Mouse (Mus musculus) hindbrain, embryonic 11.5 days (tissue): ENCODE measurements around the gene Rad54l2. TPM values are rescaled to one million over a fixed set of nuclear protein-coding genes. Genes with fewer than 3 reads are reported as not detected.

Source experiments
- ATAC-seq: fragments of 200-750 bp; cut with Nextera tagmentation; 2 replicates; pipeline ENCODE4 v1.8.0; 2017; ENCODE audit warnings: mild to moderate bottlenecking, moderate TSS enrichment, moderate library complexity; ENCODE audit not compliant: low FRiP score
- DNase-seq: peaks from one replicate; pipeline ENCODE4 v3.0.0-alpha.2; 2015; ENCODE audit warnings: low spot score
- H3K27ac ChIP-seq: fragments of 300-500 bp; sonication (generic); 2 replicates; pipeline ENCODE4 v1.5.1; 2014; ENCODE audit warnings: mild to moderate bottlenecking, low read depth, low read length
- H3K27me3 ChIP-seq: fragments of 300-500 bp; sonication (generic); 2 replicates; pipeline ENCODE4 v1.6.1; 2014; ENCODE audit warnings: mild to moderate bottlenecking, low read length, moderate library complexity, mixed read lengths; ENCODE audit not compliant: control insufficient read depth, insufficient read depth
- H3K36me3 ChIP-seq: fragments of 300-500 bp; sonication (generic); 2 replicates; pipeline ENCODE4 v1.6.1; 2014; ENCODE audit warnings: mild to moderate bottlenecking, low read length, moderate library complexity, mixed read lengths; ENCODE audit not compliant: control insufficient read depth, insufficient read depth
- H3K4me1 ChIP-seq: fragments of 300-500 bp; sonication (generic); replicated peaks from 2 replicates; pipeline ENCODE4 v1.6.1; 2014; ENCODE audit warnings: low read length, mixed read lengths; ENCODE audit not compliant: control insufficient read depth, insufficient read depth
- H3K4me2 ChIP-seq: fragments of 300-500 bp; sonication (generic); replicated peaks from 2 replicates; pipeline ENCODE4 v1.6.1; 2014; ENCODE audit warnings: mild to moderate bottlenecking, low read depth, low read length
- H3K4me3 ChIP-seq: fragments of 300-500 bp; sonication (generic); 2 replicates; pipeline ENCODE4 v1.5.1; 2014; ENCODE audit warnings: low read depth, low read length
- H3K9ac ChIP-seq: fragments of 300-500 bp; sonication (generic); 2 replicates; pipeline ENCODE4 v1.6.1; 2014; ENCODE audit warnings: low read depth, low read length
- H3K9me3 ChIP-seq: fragments of 300-500 bp; sonication (generic); 2 replicates; pipeline ENCODE4 v1.6.1; 2016; ENCODE audit warnings: low read length; ENCODE audit not compliant: control insufficient read depth
- WGBS: fragments of 180-500 bp; shearing (Covaris S2); extraction: QIAGEN DNeasy Blood & Tissue Kit; methylation state at CpG from one replicate; pipeline ENCODE4 v1.1.7; 2014; 5-methylcytosine and 5-hydroxymethylcytosine counted together
- polyA plus RNA-seq: library from polyadenylated mRNA; unstranded; fragments of >200 nt; fragmentation: Nextera tagmentation; extraction: Ambion mirVana; gene quantifications from 2 replicates; pipeline ENCODE4 v1.2.1, GENCODE M21; 2014

The Rad54l2 gene
- polyA plus RNA-seq, 1 experiment from 2014 or later = 8.8 TPM

DNA sequence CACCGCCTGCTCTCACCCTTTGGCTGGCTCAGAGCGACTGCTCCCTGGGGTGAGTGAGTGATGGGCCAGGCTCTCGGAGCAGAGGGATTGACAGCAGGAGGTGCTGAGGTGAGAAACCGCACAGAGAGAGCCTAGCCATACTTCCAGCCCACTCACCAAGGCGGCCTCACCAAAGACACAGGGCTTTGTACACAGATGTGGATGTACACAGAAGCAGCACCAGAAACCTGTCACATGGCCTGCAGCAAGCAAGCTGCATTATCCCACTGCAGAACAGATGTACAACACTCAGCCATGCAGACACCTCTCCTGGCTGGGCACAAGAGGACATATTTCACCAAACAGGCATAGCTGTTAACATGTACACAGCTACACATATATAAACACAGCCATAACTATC lies 131.4 kb downstream of the Rad54l2 start:
- Histone ChIP-seq H3K27me3 (no peaks in the 10 kb centered on the region; the same call in 1 of the 2 replicates), H3K27ac (0 out of 2 replicates have a peak overlapping the region, but pooled peaks have one; percentile 65), H3K9ac (no peak overlapping the region), H3K4me3 (no peak overlapping the region), H3K9me3 (no peaks in the 10 kb centered on the region), H3K4me2 (no peak overlapping the region), H3K36me3 (no peaks in the 10 kb centered on the region), H3K4me1 (peaks cover 11% of the 10 kb centered on the region)
- ATAC-seq = no peak
- 35% methylated on average over 5 of the region's 5 CpGs for WGBS
- peak; percentile 9 for DNase-seq

- H3K27me3 ChIP-seq = no peaks in the 10 kb centered on the region; the same call in 1 of the 2 replicates
- peaks cover 11% of the 10 kb centered on the region for H3K4me1 ChIP-seq
- no peak overlapping the region for H3K4me3 ChIP-seq
- H3K9ac ChIP-seq = no peak overlapping the region
- no peak overlapping the region for H3K4me2 ChIP-seq
- DNase-seq (no peak), ATAC-seq (no peak; the same call in 1 of the 2 replicates)
- H3K36me3 ChIP-seq = no peaks in the 10 kb centered on the region
- WGBS = 38% methylated on average over 5 of the region's 5 CpGs
- no peaks in the 10 kb centered on the region for H3K9me3 ChIP-seq
- H3K27ac ChIP-seq = peak overlapping the region; percentile 65
Measured at GRCm38 (mm10) chr9:106656820-106657219, 132.2 kb downstream of the Rad54l2 start.

DNA sequence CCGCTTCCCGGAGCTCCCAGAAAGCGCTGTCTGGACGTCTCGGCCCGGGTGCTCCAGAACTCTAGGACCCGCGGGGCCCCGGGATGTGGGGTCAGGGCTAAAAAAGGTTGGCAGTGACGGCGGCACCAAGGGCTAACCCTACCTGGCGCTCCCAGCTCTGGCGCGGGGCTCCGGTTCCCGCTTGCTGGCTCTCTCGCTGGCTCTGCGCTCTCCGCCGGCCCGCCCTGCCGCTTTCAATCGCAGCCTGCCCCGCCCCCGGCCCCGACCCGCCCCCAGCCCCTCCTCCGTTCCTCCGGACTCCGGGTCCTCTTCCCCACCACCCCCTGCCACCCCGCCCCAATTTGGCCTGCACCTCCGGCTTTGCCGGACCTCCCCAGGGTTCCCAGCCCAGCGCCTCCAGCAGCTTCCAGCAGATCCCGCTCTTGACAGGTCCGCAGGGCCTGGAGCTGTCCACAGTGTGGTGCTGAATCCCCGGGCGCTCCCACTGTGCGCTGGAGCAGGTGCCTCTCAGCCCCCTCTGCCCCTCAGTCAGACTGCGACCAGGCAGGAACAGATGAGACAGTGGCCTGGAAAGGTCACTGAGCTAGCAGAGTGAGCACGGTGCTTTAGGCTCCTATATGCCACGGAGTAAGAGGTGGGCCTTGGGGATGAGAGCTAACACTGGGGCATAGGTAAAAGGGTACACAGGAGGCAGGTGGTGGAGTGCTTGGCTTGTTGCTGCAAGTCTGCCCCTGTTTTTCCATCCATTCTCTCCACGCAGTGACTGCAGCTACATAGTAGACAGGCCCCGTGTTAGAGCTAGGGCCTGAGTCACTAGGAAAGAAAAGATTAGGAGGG lies 132.9 kb downstream of the Rad54l2 start, which contains the start of gene Grm2:
Grm2 (minus strand) TSS at position 199 of the 837 bp plus-strand sequence.
- peak within 1 kb of the TSS; percentile 65 for H3K27ac ChIP-seq
- H3K4me2 ChIP-seq = peak within 1 kb of the TSS; percentile 84
- peaks cover 11% of the 10 kb centered on the region for H3K4me1 ChIP-seq
- DNase-seq = peak; percentile 82
- peak within 1 kb of the TSS; percentile 68 for H3K9ac ChIP-seq
- WGBS = 1% methylated on average over 28 of the region's 44 CpGs
- no peaks in the 10 kb centered on the region; the same call in 1 of the 2 replicates for H3K27me3 ChIP-seq
- peak; percentile 71 for ATAC-seq
- peak within 1 kb of the TSS; percentile 45 for H3K4me3 ChIP-seq
- H3K9me3 ChIP-seq = no peaks in the 10 kb centered on the region
- H3K36me3 ChIP-seq = no peaks in the 10 kb centered on the region

DNA sequence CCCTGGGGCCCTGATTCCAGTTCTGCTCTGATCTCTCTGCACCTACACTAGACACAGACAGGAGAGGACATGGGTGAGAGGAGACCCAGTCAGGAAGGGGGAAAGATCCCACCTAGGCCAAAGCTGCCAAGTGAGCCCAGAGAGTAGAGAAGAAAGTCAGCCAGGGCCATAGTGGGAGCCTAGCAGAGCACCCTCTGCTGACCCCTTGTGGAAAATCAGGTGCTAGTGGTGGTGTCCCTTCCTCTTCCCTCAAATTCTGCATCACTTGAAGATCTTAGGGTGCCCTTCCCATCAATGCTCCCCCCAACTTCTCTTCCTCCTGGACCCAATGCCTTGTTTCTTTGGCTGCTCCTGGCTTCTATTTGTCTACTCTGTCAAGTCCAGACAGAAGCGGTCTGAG lies 136.3 kb downstream of the Rad54l2 start:
- Histone ChIP-seq H3K36me3 (no peaks in the 10 kb centered on the region), H3K9me3 (no peaks in the 10 kb centered on the region), H3K4me3 (no peak overlapping the region), H3K4me2 (no peak overlapping the region), H3K27me3 (no peaks in the 10 kb centered on the region; the same call in 1 of the 2 replicates), H3K27ac (no peak overlapping the region), H3K9ac (no peak overlapping the region), H3K4me1 (peaks cover 7% of the 10 kb centered on the region; the same call in 1 of the 2 replicates)
- peak; percentile 20 for DNase-seq
- WGBS = 79% methylated on average over 1 of the region's 1 CpGs
- no peak for ATAC-seq

- no peaks in the 10 kb centered on the region for H3K4me1 ChIP-seq
- no peak overlapping the region for H3K4me3 ChIP-seq
- no peaks in the 10 kb centered on the region for H3K36me3 ChIP-seq
- no peaks in the 10 kb centered on the region for H3K27me3 ChIP-seq
- no peak for ATAC-seq
- no peak overlapping the region for H3K9ac ChIP-seq
- no peaks in the 10 kb centered on the region for H3K9me3 ChIP-seq
- 71% methylated on average over 27 of the region's 27 CpGs for WGBS
- DNase-seq = no peak
- no peak overlapping the region for H3K27ac ChIP-seq
- H3K4me2 ChIP-seq = no peak overlapping the region
Measured at GRCm38 (mm10) chr9:106647226-106647625, 141.8 kb downstream of the Rad54l2 start.

- no peaks in the 10 kb centered on the region for H3K9me3 ChIP-seq
- H3K4me3 ChIP-seq = no peak overlapping the region
- H3K36me3 ChIP-seq = no peaks in the 10 kb centered on the region
- H3K4me1 ChIP-seq = no peaks in the 10 kb centered on the region
- no peak for DNase-seq
- WGBS = 82% methylated on average over 9 of the region's 9 CpGs
- no peaks in the 10 kb centered on the region for H3K27me3 ChIP-seq
- H3K27ac ChIP-seq = no peak overlapping the region
- ATAC-seq = no peak
- no peak overlapping the region for H3K4me2 ChIP-seq
- H3K9ac ChIP-seq = no peak overlapping the region
Measured at GRCm38 (mm10) chr9:106645684-106646271, 143.2 kb downstream of the Rad54l2 start.

DNA sequence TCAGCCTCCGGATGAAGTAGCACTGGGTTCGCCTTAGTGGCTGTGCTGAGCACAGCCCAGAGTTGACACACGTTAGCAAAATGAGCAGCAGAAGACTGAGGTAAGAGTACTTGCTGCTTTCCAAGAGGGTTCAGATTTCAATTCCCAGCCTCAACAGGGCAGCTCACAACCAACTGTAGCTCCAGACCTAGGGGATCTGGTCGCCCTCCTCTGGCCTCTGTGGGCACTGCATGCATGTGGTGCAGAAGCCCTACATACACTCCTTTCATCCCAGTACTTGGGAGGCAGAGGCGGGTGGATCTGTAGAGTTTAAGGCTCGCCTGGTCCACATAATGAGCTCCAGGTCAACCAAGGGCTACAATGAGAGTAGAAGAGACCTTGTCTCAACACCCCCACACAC lies 145.2 kb downstream of the Rad54l2 start:
- no peak overlapping the region for H3K4me3 ChIP-seq
- DNase-seq = peak; percentile 30
- H3K4me1 ChIP-seq = no peaks in the 10 kb centered on the region
- H3K4me2 ChIP-seq = no peak overlapping the region
- no peaks in the 10 kb centered on the region for H3K27me3 ChIP-seq
- ATAC-seq = no peak
- WGBS = 72% methylated on average over 6 of the region's 6 CpGs
- H3K9me3 ChIP-seq = no peaks in the 10 kb centered on the region
- no peaks in the 10 kb centered on the region for H3K36me3 ChIP-seq
- no peak overlapping the region for H3K9ac ChIP-seq
- no peak overlapping the region for H3K27ac ChIP-seq

DNA sequence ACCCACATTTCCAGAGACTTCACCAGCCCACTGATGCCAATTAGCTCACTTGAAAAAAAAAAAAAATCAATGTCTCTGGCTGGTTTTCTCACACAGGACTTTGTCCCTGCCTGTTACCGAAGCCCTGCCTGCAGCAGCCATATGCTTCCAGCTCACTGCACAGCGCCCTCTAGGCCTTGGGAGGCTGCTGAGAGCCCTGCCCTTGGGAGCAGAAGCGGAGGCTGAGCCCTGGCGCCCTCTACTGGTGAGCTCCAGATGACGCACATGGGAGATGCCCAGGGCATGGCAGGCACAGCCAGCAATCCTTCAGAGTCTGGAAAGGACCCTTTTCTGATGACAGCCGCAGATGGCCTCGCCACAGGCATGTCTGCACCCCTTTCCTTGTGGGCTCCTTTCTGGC lies 145.9 kb downstream of the Rad54l2 start:
- Histone ChIP-seq H3K27me3 (no peaks in the 10 kb centered on the region), H3K4me2 (no peak overlapping the region), H3K36me3 (no peaks in the 10 kb centered on the region), H3K9ac (no peak overlapping the region), H3K27ac (no peak overlapping the region), H3K9me3 (no peaks in the 10 kb centered on the region), H3K4me3 (no peak overlapping the region), H3K4me1 (no peaks in the 10 kb centered on the region)
- DNase-seq (peak; percentile 86), ATAC-seq (no peak)
- WGBS = 36% methylated on average over 7 of the region's 7 CpGs
